Mouse (Mus musculus) liver, embryonic 13.5 days (tissue): ENCODE results near the gene Clk2. TPM values are rescaled to one million over a fixed set of nuclear protein-coding genes. Genes with fewer than 3 reads are reported as not detected.

Source experiments
- ATAC-seq: fragments of 200-750 bp; cut with Nextera tagmentation; 2 replicates; pipeline ENCODE4 v1.8.0; 2017; ENCODE audit warnings: low read depth, mild to moderate bottlenecking, moderate number of reproducible peaks, moderate library complexity
- DNase-seq: peaks from one replicate; pipeline ENCODE4 v3.0.0; 2022
- H3K27ac ChIP-seq: fragments of 300-500 bp; sonication (generic); 2 replicates; pipeline ENCODE4 v1.5.1; 2015; ENCODE audit warnings: moderate library complexity, mild to moderate bottlenecking, inconsistent platforms
- H3K27me3 ChIP-seq: fragments of 300-500 bp; sonication (generic); 2 replicates; pipeline ENCODE4 v1.6.1; 2015; ENCODE audit warnings: mild to moderate bottlenecking, inconsistent platforms
- H3K36me3 ChIP-seq: fragments of 300-500 bp; sonication (generic); 2 replicates; pipeline ENCODE4 v1.6.1; 2015; ENCODE audit warnings: mild to moderate bottlenecking, inconsistent platforms
- H3K4me1 ChIP-seq: fragments of 300-500 bp; sonication (generic); replicated peaks from 2 replicates; pipeline ENCODE4 v1.6.1; 2015; ENCODE audit warnings: inconsistent platforms
- H3K4me2 ChIP-seq: fragments of 300-500 bp; sonication (generic); 2 replicates; pipeline ENCODE4 v1.6.1; 2015; ENCODE audit warnings: inconsistent platforms, mild to moderate bottlenecking, moderate library complexity
- H3K4me3 ChIP-seq: fragments of 300-500 bp; sonication (generic); replicated peaks from 2 replicates; pipeline ENCODE4 v1.5.1; 2015; ENCODE audit warnings: mild to moderate bottlenecking, inconsistent platforms
- H3K9ac ChIP-seq: fragments of 300-500 bp; sonication (generic); 2 replicates; pipeline ENCODE4 v1.6.1; 2015; ENCODE audit warnings: mild to moderate bottlenecking, inconsistent platforms
- H3K9me3 ChIP-seq: fragments of 300-500 bp; sonication (generic); replicated peaks from 2 replicates; pipeline ENCODE4 v1.6.1; 2016; ENCODE audit warnings: inconsistent platforms
- WGBS: fragments of 180-500 bp; shearing (Covaris S2); methylation state at CpG from one replicate; pipeline ENCODE4 v1.1.7; 2015; ENCODE audit not compliant: insufficient replicate concordance; 5-methylcytosine and 5-hydroxymethylcytosine counted together
- polyA plus RNA-seq: library from polyadenylated mRNA; unstranded; fragments of >200 nt; fragmentation: Nextera tagmentation; extraction: Ambion mirVana; gene quantifications from 2 replicates; pipeline ENCODE4 v1.2.1, GENCODE M21; 2015

The Clk2 gene
- polyA plus RNA-seq, 1 experiment from 2014 or later, result 10.3 TPM

DNA sequence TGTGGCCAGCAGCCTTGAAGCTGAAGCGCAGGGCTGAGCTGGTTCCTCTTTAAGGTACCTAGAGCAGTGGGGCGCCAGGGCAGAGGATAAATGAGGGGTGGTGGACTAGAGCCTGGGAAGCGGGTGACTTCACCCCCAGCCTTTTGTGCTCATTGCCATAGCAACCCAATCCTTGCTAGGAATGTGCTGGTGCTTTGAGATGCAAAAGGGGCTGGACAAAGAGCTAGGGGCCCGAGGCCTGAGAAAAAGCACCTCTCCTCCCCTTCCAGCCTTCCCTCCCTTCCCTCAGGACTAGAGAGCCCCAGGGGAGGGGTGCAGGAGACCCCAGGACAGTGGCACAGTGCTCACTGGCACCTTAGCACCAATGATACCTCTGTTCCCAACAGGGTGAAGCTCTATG is 61.3 kb downstream of the Clk2 start:
- DNase-seq (no peak), ATAC-seq (no peak)
- Histone ChIP-seq H3K4me2 (no peak overlapping the region), H3K4me1 (peaks cover 27% of the 10 kb centered on the region), H3K27me3 (peaks cover 86% of the 10 kb centered on the region), H3K4me3 (no peak overlapping the region), H3K9ac (no peak overlapping the region), H3K27ac (no peak overlapping the region), H3K36me3 (no peaks in the 10 kb centered on the region), H3K9me3 (no peaks in the 10 kb centered on the region)
- 31% methylated on average over 4 of the region's 4 CpGs for WGBS

- Histone ChIP-seq H3K4me1 (peaks cover 27% of the 10 kb centered on the region), H3K4me2 (no peak overlapping the region), H3K4me3 (no peak overlapping the region), H3K27me3 (peaks cover 86% of the 10 kb centered on the region), H3K27ac (no peak overlapping the region), H3K36me3 (no peaks in the 10 kb centered on the region), H3K9ac (no peak overlapping the region), H3K9me3 (no peaks in the 10 kb centered on the region)
- 51% methylated on average over 11 of the region's 11 CpGs for WGBS
- DNase-seq (no peak), ATAC-seq (no peak)
Measured at GRCm38 (mm10) chr3:89226361-89226760, 61.8 kb downstream of the Clk2 start.

Other genes with a start within 250 kb of the Clk2 start
- 4.7 and 5.7 TPM in 2 replicates for gene Ash1l, start 214.2 kb upstream of the Clk2 start, polyA plus RNA-seq
- 120 and 129 TPM in 2 replicates for gene Dap3, start 213.6 kb upstream of the Clk2 start, polyA plus RNA-seq
- 5.5 and 5.9 TPM in 2 replicates for gene Rusc1, start 71.5 kb upstream of the Clk2 start, polyA plus RNA-seq
- not detected in 2 replicates for gene Gm43738, start 63.7 kb upstream of the Clk2 start, polyA plus RNA-seq
- gene Fdps, start 62.8 kb upstream of the Clk2 start, polyA plus RNA-seq, result 274 and 295 TPM in 2 replicates
- 133 and 136 TPM in 2 replicates for gene Pklr, start 28.7 kb upstream of the Clk2 start, polyA plus RNA-seq
- 0.75 and 0.78 TPM in 2 replicates for gene Hcn3, start 4.6 kb upstream of the Clk2 start, polyA plus RNA-seq
- gene Scamp3, start 12.7 kb downstream of the Clk2 start, polyA plus RNA-seq, result 67.4 and 72.1 TPM in 2 replicates
- 2.8 and 3.9 TPM in 2 replicates for gene Fam189b, start 18.3 kb downstream of the Clk2 start, polyA plus RNA-seq
- gene Gba, start 38.1 kb downstream of the Clk2 start, polyA plus RNA-seq, result 21.7 and 23.7 TPM in 2 replicates
- gene Thbs3, start 50.4 kb downstream of the Clk2 start, polyA plus RNA-seq, result 1.0 and 1.5 TPM in 2 replicates
- gene Mtx1, start 62.3 kb downstream of the Clk2 start, polyA plus RNA-seq, result 152 and 155 TPM in 2 replicates
- gene Muc1, start 64.3 kb downstream of the Clk2 start, polyA plus RNA-seq, result 0.14 and 0.51 TPM in 2 replicates
- gene Krtcap2, start 81.2 kb downstream of the Clk2 start, polyA plus RNA-seq, result 152 and 155 TPM in 2 replicates
- gene Trim46, start 81.5 kb downstream of the Clk2 start, polyA plus RNA-seq, result 0.14 and 0.23 TPM in 2 replicates
- 57.2 and 64.5 TPM in 2 replicates for gene Dpm3, start 94.6 kb downstream of the Clk2 start, polyA plus RNA-seq
- 17.4 and 18.0 TPM in 2 replicates for gene Slc50a1, start 105.8 kb downstream of the Clk2 start, polyA plus RNA-seq
- 4.3 and 4.6 TPM in 2 replicates for gene Efna1, start 116.3 kb downstream of the Clk2 start, polyA plus RNA-seq
- gene Efna3, start 158.2 kb downstream of the Clk2 start, polyA plus RNA-seq, result 0.32 and 0.41 TPM in 2 replicates
- 1.0 and 1.2 TPM in 2 replicates for gene Efna4, start 173.2 kb downstream of the Clk2 start, polyA plus RNA-seq
- gene Adam15, start 185.2 kb downstream of the Clk2 start, polyA plus RNA-seq, result 9.5 and 9.6 TPM in 2 replicates
- gene Dcst2, start 197.2 kb downstream of the Clk2 start, polyA plus RNA-seq, result 0.07 and 0.08 TPM in 2 replicates
- gene Dcst1, start 200.5 kb downstream of the Clk2 start, polyA plus RNA-seq, result not detected in 2 replicates
- 0.97 and 1.8 TPM in 2 replicates for gene Zbtb7b, start 230.0 kb downstream of the Clk2 start, polyA plus RNA-seq
- not detected in 2 replicates for gene Lenep, start 238.0 kb downstream of the Clk2 start, polyA plus RNA-seq
- 18.0 and 18.7 TPM in 2 replicates for gene Flad1, start 247.1 kb downstream of the Clk2 start, polyA plus RNA-seq